Mouse (Mus musculus): ENCODE data around the gene Dnaic2.

DNA sequence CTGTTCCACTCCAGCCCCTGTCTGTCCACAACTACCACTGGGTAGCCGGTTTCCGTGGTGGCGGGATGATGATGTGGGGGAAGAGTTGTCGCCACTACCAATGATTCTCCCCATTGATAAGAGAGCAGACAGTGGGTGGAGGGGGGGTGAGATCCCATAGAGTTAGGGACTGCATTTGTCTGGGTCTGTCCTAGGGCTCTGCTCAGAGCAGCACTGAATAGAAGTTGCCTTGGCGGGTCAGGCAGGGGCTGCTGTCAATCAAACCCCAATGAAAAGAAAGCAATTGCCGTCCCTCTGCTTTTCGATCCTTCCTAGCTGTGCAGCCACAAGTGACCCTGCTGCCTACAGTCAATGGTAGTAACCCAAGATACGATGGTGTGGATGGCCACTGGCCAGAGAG is 76.8 kb downstream of the Dnaic2 start:
- TF ChIP-seq CTCF (IDR thresholded peaks at IDR 0.05; ENCODE audit: low read depth) (no peak), EP300 (IDR thresholded peaks at IDR 0.05; ENCODE audit: low read depth) (no peak)

All from liver, embryonic 14.5 days (tissue).